Mouse (Mus musculus) spleen, embryonic (tissue): ENCODE data around the gene Dnah8.

ENCODE experiments used
- CTCF ChIA-PET: fragments of 350-600 bp; sonication (Branson Sonifier 250); formaldehyde crosslinking; loops from one replicate; lab custom pipeline; 2022; lab: Charles Lee

The Dnah8 gene

GRCm38 (mm10) chr17:30860606-30861005 lies 236.5 kb downstream of the Dnah8 start:
- CTCF ChIA-PET: no interaction called here

GRCm38 (mm10) chr17:30866281-30866680 lies 242.1 kb downstream of the Dnah8 start:
- CTCF ChIA-PET: interaction anchor here (0.7 kb wide), 1 partner anchor 1093 kb away, joined by 6 read pairs; no protein-coding TSS in a partner anchor

- CTCF ChIA-PET: no interaction called here
Measured at GRCm38 (mm10) chr17:30866966-30867365, 242.8 kb downstream of the Dnah8 start.

GRCm38 (mm10) chr17:30871040-30871439 lies 246.9 kb downstream of the Dnah8 start:
- CTCF ChIA-PET: no interaction called here

GRCm38 (mm10) chr17:30874276-30874675 lies 250.1 kb downstream of the Dnah8 start:
- CTCF ChIA-PET: no interaction called here

- CTCF ChIA-PET: no interaction called here
Measured at GRCm38 (mm10) chr17:30877456-30877855, 253.3 kb downstream of the Dnah8 start.

GRCm38 (mm10) chr17:30878626-30879025 lies 254.5 kb downstream of the Dnah8 start:
- CTCF ChIA-PET: no interaction called here

GRCm38 (mm10) chr17:30880391-30880790 lies 256.2 kb downstream of the Dnah8 start:
- CTCF ChIA-PET: no interaction called here

GRCm38 (mm10) chr17:30881001-30881400 lies 256.8 kb downstream of the Dnah8 start:
- CTCF ChIA-PET: no interaction called here

- CTCF ChIA-PET: no interaction called here
Measured at GRCm38 (mm10) chr17:30882206-30882605, 258.1 kb downstream of the Dnah8 start.

GRCm38 (mm10) chr17:30883534-30883933 lies 259.4 kb downstream of the Dnah8 start:
- CTCF ChIA-PET: no interaction called here

- CTCF ChIA-PET: no interaction called here
Measured at GRCm38 (mm10) chr17:30892086-30892485, 267.9 kb downstream of the Dnah8 start.

- CTCF ChIA-PET: interaction anchor here (0.6 kb wide), 1 partner anchor 149 kb away, joined by 3 read pairs; no protein-coding TSS in a partner anchor
Measured at GRCm38 (mm10) chr17:30892730-30893129, 268.6 kb downstream of the Dnah8 start.

GRCm38 (mm10) chr17:30897075-30897474 lies 272.9 kb downstream of the Dnah8 start:
- CTCF ChIA-PET: no interaction called here

GRCm38 (mm10) chr17:30901627-30902026 lies 277.5 kb downstream of the Dnah8 start, which contains the start of gene Glp1r:
TSS of gene Glp1r (plus strand) at chr17:30901817.
- CTCF ChIA-PET: no interaction called here

GRCm38 (mm10) chr17:30904096-30904495 lies 279.9 kb downstream of the Dnah8 start:
- CTCF ChIA-PET: no interaction called here

- CTCF ChIA-PET: no interaction called here
Measured at GRCm38 (mm10) chr17:30907577-30907976, 283.4 kb downstream of the Dnah8 start.

- CTCF ChIA-PET: no interaction called here
Measured at GRCm38 (mm10) chr17:30910866-30911731, 286.9 kb downstream of the Dnah8 start.

- CTCF ChIA-PET: no interaction called here
Measured at GRCm38 (mm10) chr17:30911732-30912088, 287.6 kb downstream of the Dnah8 start.

- CTCF ChIA-PET: no interaction called here
Measured at GRCm38 (mm10) chr17:30912536-30912935, 288.4 kb downstream of the Dnah8 start.

GRCm38 (mm10) chr17:30914264-30914663 lies 290.1 kb downstream of the Dnah8 start:
- CTCF ChIA-PET: no interaction called here

GRCm38 (mm10) chr17:30923566-30923965 lies 299.4 kb downstream of the Dnah8 start:
- CTCF ChIA-PET: no interaction called here
